Mouse (Mus musculus) bone marrow, adult 2 months (tissue): Measurements from ENCODE around the gene Tldc2.

Source experiments
- CTCF ChIP-seq: fragments of 200-500 bp; IDR thresholded peaks from 2 replicates; pipeline ENCODE4 v1.5.1; 2011; ENCODE audit warnings: low read length, control low read depth; ENCODE audit not compliant: control insufficient read depth, insufficient read depth
- POLR2A ChIP-seq: fragments of 200-500 bp; IDR thresholded peaks from 2 replicates; pipeline ENCODE4 v1.6.1; 2011; ENCODE audit warnings: low read depth, mild to moderate bottlenecking, control low read depth, low read length, borderline replicate concordance; ENCODE audit not compliant: control insufficient read depth

GRCm38 (mm10) chr2:157118556-157118955 lies 31.7 kb downstream of the Tldc2 start:
- no peak for TF ChIP-seq CTCF
- no peak for TF ChIP-seq POLR2A
